Mouse (Mus musculus): ENCODE results near the gene Ppp2r5b.

Ppp2r5b gene

GRCm38 (mm10) chr19:6268670-6269132 is 33.0 kb upstream of the Ppp2r5b start:
- DNase-seq (ENCODE audit: low spot score): no peak

- DNase-seq (ENCODE audit: low spot score): peak; percentile 67
Measured at GRCm38 (mm10) chr19:6268170-6268528, 32.5 kb upstream of the Ppp2r5b start.

GRCm38 (mm10) chr19:6267306-6268169 is 31.9 kb upstream of the Ppp2r5b start:
- DNase-seq (ENCODE audit: low spot score): no peak

- no peak for DNase-seq (ENCODE audit: low spot score)
Measured at GRCm38 (mm10) chr19:6265727-6266182, 30.1 kb upstream of the Ppp2r5b start.

- DNase-seq (ENCODE audit: low spot score): no peak
Measured at GRCm38 (mm10) chr19:6264945-6265344, 29.3 kb upstream of the Ppp2r5b start.

- DNase-seq (ENCODE audit: low spot score): no peak
Measured at GRCm38 (mm10) chr19:6264200-6264599, 28.5 kb upstream of the Ppp2r5b start.

GRCm38 (mm10) chr19:6262839-6263433 is 27.3 kb upstream of the Ppp2r5b start:
- no peak for DNase-seq (ENCODE audit: low spot score)

GRCm38 (mm10) chr19:6262222-6262621 is 26.6 kb upstream of the Ppp2r5b start:
- no peak for DNase-seq (ENCODE audit: low spot score)

GRCm38 (mm10) chr19:6261379-6261778 is 25.7 kb upstream of the Ppp2r5b start:
- no peak for DNase-seq (ENCODE audit: low spot score)

- DNase-seq (ENCODE audit: low spot score): no peak
Measured at GRCm38 (mm10) chr19:6260946-6261345, 25.3 kb upstream of the Ppp2r5b start.

- no peak for DNase-seq (ENCODE audit: low spot score)
Measured at GRCm38 (mm10) chr19:6260428-6260827, 24.8 kb upstream of the Ppp2r5b start.

- DNase-seq (ENCODE audit: low spot score): no peak
Measured at GRCm38 (mm10) chr19:6253021-6253420, 17.3 kb upstream of the Ppp2r5b start.

- no peak for DNase-seq (ENCODE audit: low spot score)
Measured at GRCm38 (mm10) chr19:6247526-6248300, 12.0 kb upstream of the Ppp2r5b start.

GRCm38 (mm10) chr19:6245806-6246205 is 10.1 kb upstream of the Ppp2r5b start:
- DNase-seq (ENCODE audit: low spot score): no peak

GRCm38 (mm10) chr19:6243226-6243625 is 7.6 kb upstream of the Ppp2r5b start:
- no peak for DNase-seq (ENCODE audit: low spot score)

- no peak for DNase-seq (ENCODE audit: low spot score)
Measured at GRCm38 (mm10) chr19:6242281-6242680, 6.6 kb upstream of the Ppp2r5b start.

GRCm38 (mm10) chr19:6241274-6242107 is 5.8 kb upstream of the Ppp2r5b start, which contains the start of gene Atg2a:
TSS of gene Atg2a (plus strand) at chr19:6241668.
- DNase-seq (ENCODE audit: low spot score): peak; percentile 99

- DNase-seq (ENCODE audit: low spot score): no peak
Measured at GRCm38 (mm10) chr19:6240725-6241124, 5.1 kb upstream of the Ppp2r5b start.

- DNase-seq (ENCODE audit: low spot score): no peak
Measured at GRCm38 (mm10) chr19:6240136-6240535, 4.5 kb upstream of the Ppp2r5b start.

GRCm38 (mm10) chr19:6238740-6239139 is 3.1 kb upstream of the Ppp2r5b start:
- DNase-seq (ENCODE audit: low spot score): no peak

GRCm38 (mm10) chr19:6236842-6237241 is 1.2 kb upstream of the Ppp2r5b start:
- DNase-seq (ENCODE audit: low spot score): no peak

- DNase-seq (ENCODE audit: low spot score): peak; percentile 86
Measured at GRCm38 (mm10) chr19:6236053-6236441, 375 bp upstream of the Ppp2r5b start.
